Mouse (Mus musculus): ENCODE results near the gene Agps. TPM values are rescaled to one million over a fixed set of nuclear protein-coding genes. Genes with fewer than 3 reads are reported as not detected.
"Not testable (repeated sequence)": the region's sequence is repeated elsewhere in the genome, so short reads cannot be mapped to it uniquely, and the experiment has no call there.

The Agps gene
- total RNA-seq, 2 experiments from 2014 or later, result 51.9 to 59.1 TPM

DNA sequence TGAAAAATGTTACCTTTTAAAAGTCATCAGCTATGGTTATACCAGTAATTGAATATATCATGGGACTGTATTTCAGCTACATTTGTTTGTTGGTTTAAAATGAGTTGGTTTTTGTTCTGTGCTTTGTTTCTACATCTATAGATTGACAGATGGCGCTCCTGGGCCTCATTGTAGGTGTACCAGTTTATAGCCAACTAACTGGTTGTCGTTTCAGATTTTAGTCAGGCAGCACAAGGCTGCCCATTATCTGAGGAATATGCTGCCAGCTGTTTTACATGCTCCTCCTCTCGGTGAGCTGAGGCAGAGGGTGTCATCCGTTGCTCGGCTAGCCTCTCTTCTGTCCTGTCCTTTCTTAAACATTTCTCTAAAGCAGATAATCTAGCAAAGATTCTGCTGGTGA, 94.1 kb downstream of the Agps start:
- intact Hi-C loops (cut with DNase I), result no loop called here

DNA sequence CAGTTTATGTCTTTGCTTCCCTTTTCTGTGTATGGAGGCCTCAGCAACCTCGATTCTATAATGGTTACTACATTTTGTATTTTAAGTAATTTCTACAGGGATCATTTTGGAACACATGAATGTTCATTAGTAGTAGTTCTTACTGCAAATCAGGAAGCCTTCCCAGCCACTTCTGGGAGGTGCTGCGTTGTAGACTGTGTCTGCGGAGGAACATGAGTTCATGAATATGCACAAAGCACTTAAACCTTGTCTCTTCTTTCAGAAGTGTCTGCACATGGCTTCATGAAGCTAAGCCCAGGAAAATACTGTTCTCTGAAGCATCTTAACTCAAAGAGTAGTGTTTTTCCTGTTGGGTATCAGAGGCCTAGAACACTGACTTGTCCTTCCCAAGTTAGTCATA, 96.0 kb downstream of the Agps start:
- no peak for DNase-seq

More for the DNA sequence above, 94.1 kb downstream of the Agps start:
- DNase-seq, result peak; percentile 10

DNA sequence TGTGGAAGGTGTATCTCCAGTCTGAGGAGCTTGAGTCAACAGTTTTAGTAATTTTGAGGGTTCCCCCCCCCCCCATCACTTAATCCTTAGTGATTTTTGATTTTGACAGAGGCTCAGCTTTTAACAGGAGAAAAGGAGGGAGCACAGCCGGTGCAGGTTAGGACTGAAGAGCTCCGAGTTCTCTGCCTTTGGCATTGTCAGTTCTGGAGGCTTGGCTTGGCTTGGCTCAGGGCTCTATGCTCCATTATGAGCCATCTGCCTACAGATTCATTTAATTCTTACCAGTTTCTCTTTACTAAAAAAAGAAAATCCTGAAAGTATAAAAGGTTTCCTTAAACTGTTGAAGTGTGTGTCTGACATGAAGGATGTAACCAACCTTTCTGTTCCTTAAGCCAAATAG, 97.2 kb downstream of the Agps start:
- peak; percentile 68 for DNase-seq
- intact Hi-C loops (cut with DNase I), result no loop called here

More for the DNA sequence above, 96.0 kb downstream of the Agps start:
- intact Hi-C loops (cut with DNase I), result no loop called here

DNA sequence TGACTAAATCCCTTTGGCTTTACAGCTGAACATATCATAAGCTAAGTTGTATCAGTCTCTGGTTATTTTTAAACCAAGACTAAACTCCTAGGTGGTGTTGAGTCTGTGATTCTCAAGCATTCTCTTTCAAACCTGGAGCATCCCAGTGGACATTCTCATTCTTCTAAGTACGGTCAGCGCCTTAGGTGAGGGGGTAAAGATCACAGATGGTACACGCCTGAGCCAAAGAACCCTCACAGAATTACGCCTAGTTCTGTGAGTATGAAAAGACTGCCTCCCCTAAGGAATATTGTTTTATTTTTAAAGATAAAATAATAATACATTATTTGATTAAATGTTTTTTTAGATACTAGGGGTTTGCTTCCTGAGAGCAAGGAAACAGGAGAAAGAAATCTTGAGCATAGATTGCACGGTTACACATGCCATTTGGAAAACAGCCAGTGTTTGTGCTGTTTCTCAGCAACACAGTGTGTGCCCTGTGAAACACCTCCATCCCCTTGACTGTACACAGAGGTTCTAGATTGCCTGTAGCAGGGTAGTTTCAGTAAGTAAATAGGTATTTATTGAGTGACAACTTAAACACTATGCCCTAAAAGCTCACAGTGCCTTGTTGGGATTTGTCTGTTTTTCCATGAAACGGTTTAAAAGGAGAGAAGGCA, 97.9 kb downstream of the Agps start:
- intact Hi-C loops (cut with DNase I), result no loop called here
- no peak for DNase-seq

DNA sequence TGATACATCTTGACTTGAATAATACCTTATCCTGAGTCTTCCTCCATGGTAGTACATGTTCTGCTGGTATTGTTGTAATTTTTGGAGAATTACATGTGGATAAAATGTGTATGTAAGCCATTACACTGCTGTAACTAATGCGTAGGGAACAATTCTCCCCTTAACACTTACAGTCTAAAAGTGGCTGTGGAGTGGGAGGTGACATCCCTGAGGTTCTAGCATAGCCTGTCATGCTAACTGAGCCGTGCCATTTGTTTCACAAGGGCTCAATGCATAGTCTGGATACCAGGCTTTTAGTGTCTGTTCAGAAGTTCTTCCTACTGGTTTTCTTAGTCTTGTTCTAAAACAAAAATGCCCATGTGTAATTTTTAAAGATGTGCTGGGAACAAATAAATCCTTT, 99.0 kb downstream of the Agps start:
- intact Hi-C loops (cut with DNase I), result no loop called here
- no peak for DNase-seq

DNA sequence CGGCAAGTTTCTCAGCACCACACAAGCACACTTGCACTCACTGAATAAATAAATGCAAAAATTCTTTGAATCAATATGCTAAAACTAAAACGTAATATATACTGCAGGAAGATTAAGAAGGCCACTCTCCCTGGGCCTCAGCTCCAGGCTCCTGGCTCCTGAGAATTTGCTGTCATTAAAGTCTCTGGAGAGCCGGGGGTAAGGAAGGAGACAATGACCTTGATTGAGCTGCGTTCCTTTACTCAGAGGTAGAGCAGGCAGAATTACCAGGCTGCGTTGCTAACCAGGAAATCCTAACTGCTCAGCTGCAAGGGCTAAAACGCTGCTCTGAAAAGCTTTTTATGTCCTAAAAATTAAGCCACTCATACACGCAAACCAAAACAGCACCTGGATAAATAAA, 101.6 kb downstream of the Agps start:
- no peak for DNase-seq
- intact Hi-C loops (cut with DNase I), result no loop called here

DNA sequence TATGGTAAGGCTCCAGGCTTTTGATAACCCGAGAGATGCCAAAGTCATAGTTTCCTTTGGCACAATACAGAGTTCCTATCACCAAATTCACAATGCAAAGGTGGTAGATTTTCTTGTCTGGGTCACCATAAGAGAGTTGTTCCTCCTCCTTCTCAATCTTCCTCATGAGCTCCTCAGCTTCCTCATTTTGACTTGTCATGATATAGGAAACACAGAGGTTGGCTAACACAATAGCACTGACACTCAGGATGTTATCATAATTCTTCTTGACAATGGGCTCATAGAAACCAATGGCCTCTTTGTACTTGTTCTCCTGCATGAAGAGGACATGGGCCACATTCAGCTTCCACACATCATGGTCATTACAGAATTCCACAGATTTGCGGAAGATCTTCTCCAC, 104.7 kb downstream of the Agps start:
- intact Hi-C loops (cut with DNase I), result not testable (repeated sequence)

DNA sequence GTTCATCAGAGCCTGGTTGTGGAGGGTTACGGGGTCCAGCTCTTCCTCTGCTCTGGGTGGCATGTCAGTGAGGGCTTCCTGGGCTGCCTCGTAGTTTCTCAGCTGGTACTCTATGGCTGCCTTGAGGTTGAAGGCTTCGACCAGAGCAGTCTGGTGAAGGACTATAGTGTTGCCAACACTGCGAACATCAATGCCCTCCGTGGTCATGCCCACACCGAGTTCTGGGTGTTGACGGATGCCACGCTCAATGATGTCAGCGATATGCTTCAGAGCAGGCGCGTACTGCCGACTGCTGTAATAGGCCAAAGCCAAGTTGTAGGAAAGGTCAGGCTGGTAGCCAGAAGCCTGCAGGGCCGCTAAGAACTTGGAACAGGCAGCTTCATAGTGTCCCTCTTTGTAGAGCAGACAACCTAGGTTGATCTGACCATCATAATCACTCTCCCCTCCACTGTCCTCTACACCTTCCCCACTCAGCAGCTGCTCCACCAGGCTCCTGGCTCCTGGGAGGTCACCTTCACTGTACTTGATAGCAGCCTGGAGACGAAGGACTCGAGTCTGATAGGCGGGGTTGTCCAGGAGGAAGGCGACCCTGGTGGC, 105.6 kb downstream of the Agps start:
- intact Hi-C loops (cut with DNase I), result not testable (repeated sequence)
- peak; percentile 22 for DNase-seq

More for the DNA sequence above, 104.7 kb downstream of the Agps start:
- not testable (repeated sequence) for DNase-seq

DNA sequence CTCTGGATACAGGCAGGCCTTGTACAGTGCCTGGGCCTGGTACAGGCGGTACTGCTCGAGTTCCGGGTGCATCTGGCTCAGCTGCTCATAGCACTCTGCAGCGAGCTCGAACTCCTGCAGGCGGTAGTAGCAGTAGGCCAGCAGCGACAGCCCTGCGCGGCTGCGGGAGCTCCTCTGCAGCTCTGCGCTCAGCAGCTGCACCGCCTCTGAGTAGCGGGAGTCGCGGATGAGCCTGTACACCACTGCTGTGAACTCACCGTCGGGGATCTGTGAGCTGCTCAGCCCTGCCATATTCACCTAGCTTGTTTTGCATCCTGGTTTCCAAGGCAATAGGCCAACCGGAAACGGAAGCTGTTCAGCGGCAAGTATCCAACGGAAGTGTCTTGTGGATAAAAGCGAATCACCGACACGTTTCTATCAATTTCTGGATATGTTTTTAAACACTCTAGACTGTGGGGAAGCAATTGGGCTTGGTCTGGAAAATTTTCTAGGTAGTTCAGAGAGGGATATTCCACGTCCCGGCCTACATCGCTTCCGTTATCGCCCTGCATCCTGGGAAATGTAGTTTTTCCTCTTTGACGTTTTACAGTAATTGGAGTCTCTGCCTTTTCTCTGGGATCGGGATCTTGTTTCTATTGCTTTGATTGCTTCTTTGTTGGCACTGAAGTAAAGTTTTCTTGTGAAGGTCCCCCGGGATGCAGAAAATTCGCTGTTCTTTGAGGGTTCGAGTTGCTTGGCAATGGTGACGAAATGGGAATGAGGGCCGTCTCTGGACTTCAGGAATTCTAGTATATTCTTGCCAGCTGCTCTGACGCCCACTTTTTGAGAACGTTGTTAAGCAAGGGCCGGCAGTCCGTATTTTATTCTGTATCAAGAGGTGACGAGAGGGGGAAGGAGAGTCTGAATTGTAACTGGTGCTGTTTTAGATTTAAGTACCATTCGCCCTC, 106.4 kb downstream of the Agps start, which contains the start of gene Ttc30b:
TSS of gene Ttc30b (minus strand) at position 469 of the 947 bp plus-strand sequence.
- DNase-seq, result peak; percentile 75
- intact Hi-C loops (cut with DNase I), result no loop called here

DNA sequence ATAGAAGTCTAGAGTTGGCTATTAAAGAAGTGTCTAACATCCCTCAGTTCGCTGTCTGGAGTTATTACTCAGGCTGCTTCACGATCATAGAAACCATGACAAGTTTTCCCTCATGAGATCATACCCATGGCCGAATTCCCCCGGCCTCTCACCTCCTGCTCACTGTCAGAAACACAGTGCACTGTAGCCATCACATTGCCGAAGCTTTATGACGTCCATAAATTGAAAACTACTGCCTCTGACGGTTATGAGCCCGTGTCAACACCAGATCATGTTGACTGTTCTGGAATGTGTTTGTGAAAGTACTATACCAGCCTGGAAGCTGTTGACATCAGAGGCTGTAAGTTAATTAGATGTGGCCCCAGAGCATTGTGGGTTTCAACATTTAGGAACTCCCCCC, 118.7 kb downstream of the Agps start:
- intact Hi-C loops (cut with DNase I), result no loop called here

DNA sequence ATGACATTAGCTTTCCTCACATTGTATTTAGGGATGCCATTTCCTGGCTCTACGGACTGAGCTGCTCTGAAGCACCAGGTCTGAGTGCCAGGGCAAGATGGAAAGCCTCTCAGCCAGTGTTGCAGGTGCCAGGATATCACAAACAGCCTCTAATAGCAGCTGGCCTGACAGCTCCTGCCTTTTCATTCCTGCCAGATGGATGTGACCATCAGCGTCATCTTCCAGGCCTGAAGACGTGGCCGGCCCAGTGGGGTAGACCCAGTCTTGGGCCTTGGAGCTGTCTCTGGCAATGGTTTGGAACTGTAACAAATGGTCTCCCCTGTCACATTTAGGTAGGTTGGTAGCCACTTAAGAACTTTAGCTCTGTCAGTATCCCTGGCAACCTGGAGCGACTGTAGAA, 121.3 kb downstream of the Agps start:
- DNase-seq, result peak; percentile 59
- intact Hi-C loops (cut with DNase I), result no loop called here

More for the DNA sequence above, 118.7 kb downstream of the Agps start:
- no peak for DNase-seq

DNA sequence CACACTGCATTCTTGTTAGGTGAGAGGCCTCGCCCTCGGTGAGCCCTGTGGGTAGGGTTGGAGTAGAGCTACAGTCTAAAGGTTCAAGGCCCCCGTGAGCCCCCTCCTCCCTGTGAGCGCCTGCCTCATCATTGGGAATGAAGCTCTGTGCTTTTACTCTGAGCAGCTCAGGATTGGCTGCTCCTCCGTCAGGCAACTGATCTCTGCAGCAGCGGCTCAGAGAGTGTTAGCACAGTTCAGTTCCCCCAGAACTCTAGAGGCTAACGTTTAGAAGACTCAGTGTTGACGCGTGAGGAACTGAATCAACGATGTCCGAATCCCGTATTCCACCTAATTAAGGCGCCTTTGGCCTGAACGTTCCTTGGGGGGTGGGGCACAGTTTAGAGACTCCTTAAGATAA, 123.7 kb downstream of the Agps start:
- no peak for DNase-seq
- intact Hi-C loops (cut with DNase I), result no loop called here

DNA sequence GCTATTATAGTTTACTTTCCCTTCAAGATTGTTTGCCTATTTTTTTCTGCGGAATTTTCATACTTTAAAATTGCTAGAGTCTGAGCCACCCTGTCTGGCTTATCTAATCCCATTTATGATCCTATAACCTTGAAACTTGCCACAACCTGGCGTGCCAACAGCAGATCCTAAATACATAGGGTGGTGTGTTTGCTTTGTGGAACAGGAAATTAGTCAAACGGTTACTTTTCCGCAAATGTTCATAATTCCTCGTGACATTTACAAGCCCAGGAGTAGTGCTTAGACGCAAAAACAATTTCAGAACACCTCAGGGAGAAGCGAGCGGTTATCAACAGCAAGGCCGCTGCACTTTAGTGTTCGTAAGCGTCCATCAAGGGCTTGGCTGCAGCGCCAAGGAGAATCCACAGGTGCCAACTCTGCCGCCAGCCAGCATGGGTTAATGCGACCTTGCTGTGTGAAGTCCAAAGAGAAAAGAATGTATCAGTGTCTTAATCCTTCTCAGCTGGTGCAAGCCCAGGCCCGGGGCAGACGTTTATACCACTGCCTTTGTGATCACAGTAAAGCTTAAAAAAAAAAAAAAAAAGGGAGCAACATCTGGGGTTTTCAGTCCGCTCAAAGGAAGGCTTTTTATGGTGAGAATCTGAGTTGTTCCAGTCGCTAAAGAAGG, 127.3 kb downstream of the Agps start:
- intact Hi-C loops (cut with DNase I), result no loop called here
- peak; percentile 70 for DNase-seq

DNA sequence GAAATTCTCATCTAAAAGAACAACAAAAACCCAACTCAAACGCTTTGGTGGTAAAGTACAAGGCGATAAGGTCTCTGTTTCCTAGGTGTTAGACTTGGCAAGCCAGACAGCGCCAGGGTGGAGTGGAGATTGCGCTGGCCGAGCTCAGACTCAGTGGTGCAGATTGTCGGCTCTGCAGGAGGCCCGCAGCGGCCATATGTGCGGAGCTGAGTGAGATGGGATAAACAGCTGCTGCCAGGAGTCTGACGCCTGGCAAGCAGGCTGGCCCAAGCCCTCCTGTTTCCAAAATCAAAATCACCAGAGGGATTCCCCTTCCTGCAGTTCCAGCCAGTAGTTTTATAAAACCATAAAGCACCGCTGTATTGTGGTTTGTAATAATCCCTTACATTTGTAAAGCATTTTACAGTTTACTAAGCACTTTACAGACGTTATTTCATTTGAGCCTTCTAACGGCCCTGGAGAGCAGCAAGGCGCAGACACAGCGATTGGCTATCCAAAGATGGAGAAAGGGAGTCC, 127.9 kb downstream of the Agps start:
- intact Hi-C loops (cut with DNase I), result loop anchor here (5.0 to 10.0 kb wide), 2 partner anchors 78 to 175 kb away; no protein-coding TSS in a partner anchor
- DNase-seq, result peak; percentile 90

DNA sequence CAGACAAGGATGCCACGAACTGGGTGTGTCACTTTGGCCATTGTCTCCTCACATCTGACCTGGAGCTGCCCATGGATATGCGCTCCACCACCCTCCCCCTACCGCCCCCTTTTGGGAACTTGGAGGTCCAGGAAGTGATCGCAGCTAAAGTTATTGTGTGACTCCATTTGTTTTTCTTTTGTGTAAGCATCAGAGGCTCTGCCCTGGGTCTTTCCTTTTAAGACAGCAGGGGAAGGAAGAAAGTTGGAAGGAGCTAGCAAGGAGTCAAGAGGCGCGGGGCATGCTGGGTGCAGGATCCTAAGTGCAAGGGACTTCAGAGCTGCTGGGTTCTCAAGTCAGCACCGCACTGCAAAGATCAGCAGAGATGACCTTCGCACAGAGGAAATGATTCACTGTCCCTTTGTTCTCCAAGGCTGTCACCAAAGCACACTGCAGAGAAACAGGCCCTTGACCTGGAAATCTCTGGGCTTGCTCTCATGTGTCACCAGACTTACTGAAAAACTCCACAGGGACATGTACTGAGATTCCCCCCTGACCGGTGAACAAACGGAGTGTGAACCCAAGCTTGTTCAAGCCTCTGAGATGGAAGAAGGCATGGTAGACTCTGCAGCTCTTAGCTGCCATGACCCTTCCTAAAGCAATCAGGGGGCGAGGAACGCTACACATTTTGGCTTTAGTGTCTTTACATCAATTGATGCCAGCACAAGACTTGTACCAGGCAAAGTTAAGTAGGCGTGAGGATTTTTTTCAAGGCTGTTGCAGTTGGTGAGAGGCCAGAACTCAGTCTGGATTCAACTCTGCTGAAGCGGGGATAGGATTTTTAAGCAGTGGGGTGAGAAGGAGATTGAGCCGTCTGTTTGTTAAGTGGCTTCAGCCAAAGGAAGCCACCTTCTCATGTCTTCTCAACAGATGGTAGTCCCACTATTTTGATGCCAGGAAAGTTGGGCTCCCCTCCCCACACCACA, 128.7 kb downstream of the Agps start:
- intact Hi-C loops (cut with DNase I), result loop anchor here (5.0 to 10.0 kb wide), 2 partner anchors 78 to 176 kb away; no protein-coding TSS in a partner anchor
- DNase-seq, result peak; percentile 48

DNA sequence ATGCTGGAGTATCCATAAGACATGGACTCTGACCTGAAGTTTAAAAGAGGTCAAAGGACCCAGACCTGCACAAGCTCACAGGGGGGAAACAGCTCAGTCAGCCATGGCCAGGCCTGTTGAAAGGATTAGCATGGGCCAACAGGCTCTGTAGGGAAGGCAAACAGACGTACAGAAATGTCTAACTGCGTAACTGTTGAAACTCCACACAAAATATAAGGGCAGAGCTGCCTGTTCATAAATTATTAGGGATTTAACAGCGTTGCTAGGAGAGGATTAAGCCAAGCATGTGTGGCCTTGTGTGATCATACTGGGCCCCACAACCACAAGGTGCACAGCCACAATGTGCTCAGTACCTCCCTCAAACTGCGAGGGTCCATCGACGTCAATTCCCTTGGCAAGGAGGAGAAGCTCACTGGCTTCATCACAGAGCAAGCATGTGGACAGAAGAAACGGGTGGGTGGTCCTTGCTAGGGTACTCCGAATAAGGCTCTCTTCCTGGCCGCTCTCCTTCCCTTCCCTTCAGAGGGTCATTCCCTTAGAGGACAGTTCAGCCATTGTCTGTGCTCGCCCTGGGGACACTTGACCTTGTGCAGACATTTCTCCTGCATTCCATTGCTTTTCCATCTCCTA, 131.3 kb downstream of the Agps start:
- intact Hi-C loops (cut with DNase I), result loop anchor here (5.0 to 10.0 kb wide), 2 partner anchors 81 to 179 kb away; no protein-coding TSS in a partner anchor
- DNase-seq, result no peak

DNA sequence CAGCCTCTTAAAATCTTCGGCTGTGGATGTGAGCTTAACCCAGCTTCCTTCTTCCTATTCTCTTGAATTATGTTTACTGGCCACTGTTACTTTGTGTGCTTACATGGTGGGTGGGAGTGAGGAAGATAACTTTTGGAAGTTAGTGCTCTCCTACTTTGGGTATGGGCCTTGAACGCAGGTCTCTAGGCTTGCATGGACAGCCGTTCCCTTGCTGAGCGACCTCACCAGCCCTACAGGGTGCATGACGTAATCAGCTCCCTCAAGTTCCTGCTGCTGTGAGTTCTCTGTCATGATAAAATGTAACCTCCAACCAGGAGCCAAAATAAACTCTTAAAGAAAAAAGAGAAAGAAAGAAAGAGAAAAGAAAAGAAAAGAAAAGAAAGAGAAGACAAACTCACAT, 132.1 kb downstream of the Agps start:
- intact Hi-C loops (cut with DNase I), result loop anchor here (5.0 to 10.0 kb wide), 2 partner anchors 82 to 179 kb away; no protein-coding TSS in a partner anchor
- DNase-seq, result no peak

DNA sequence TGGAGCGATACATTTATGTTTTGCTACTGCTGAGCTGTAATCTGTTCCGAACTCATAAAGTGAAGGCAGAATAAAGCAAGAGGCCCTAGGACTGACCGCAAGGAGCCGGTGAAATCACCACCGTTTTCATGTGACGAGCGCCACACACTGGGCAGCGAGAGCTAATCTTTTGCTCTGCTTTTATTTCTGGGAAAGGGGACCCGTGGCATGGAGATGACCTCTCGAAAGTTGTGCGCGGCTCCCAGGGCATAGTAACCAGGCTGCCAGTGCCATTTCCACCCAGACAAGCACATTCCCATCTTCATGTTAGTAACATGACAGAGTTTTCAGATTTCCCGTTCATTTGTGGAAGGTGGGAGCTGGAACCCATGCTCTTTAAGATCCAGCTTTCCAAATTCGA, 132.5 kb downstream of the Agps start:
- DNase-seq, result peak; percentile 81
- intact Hi-C loops (cut with DNase I), result loop anchor here (5.0 to 10.0 kb wide), 2 partner anchors 82 to 180 kb away; no protein-coding TSS in a partner anchor
